Mouse (Mus musculus): Measurements from ENCODE around the gene Lrfn3. TPM values are rescaled to one million over a fixed set of nuclear protein-coding genes. Genes with fewer than 3 reads are reported as not detected.

The Lrfn3 gene
- total and polyA plus RNA-seq, 3 experiments = 0.08 TPM; not detected in 2

- in situ Hi-C loops (cut with MboI; ENCODE audit: low pct_ligation_motif_present, low pct_unique_long_range_greater_than_20kb, low sequenced_read_pairs) (no loop called here), dilution Hi-C loops (cut with MboI; ENCODE audit: extremely low pct_ligation_motif_present, extremely low pct_unique_long_range_greater_than_20kb, low sequenced_read_pairs) (no loop called here)
- Histone ChIP-seq H3K4me1 (ENCODE audit: control insufficient read depth in 1 of 2, insufficient read depth in 2 of 2) (peaks cover 17 to 50% of the 10 kb centered on the region in 2 experiments), H3K36me3 (replicated peaks in 1 of 2; ENCODE audit: control insufficient read depth in 1 of 2, insufficient read depth in 1 of 2, low read length in 1 of 2) (no peaks in the 10 kb centered on the region), H3K27me3 (replicated peaks) (no peaks in the 10 kb centered on the region), H3K27ac (ENCODE audit: insufficient read depth, low read depth) (no peak overlapping the region), H3K9me3 (replicated peaks; ENCODE audit: low read length) (peaks cover 2% of the 10 kb centered on the region), H3K4me2 (ENCODE audit: insufficient read depth, low read depth, poor library complexity, severe bottlenecking) (no peak overlapping the region), H3K4me3 (replicated peaks in 1 of 3; ENCODE audit: low read depth in 2 of 3, low read length in 2 of 3, poor library complexity in 1 of 3) (no peak overlapping the region), H3K79me2 (replicated peaks; ENCODE audit: control insufficient read depth, extremely low read depth, insufficient read depth, poor library complexity, severe bottlenecking) (no peaks in the 10 kb centered on the region), H3K9ac (ENCODE audit: insufficient read depth, low read depth) (no peak overlapping the region)
- no peak for TF ChIP-seq TBP (conservative IDR thresholded peaks at IDR 0.05; ENCODE audit: low read depth, low read length)
- TF ChIP-seq MAX (IDR thresholded peaks at IDR 0.05; ENCODE audit: low read length) = no peak
- no peak for TF ChIP-seq ZMIZ1 (IDR thresholded peaks at IDR 0.05; ENCODE audit: low read depth, low read length)
- TF ChIP-seq PAX5 (IDR thresholded peaks at IDR 0.05; ENCODE audit: low read length) = no peak
- TF ChIP-seq KAT2A (IDR thresholded peaks at IDR 0.05; ENCODE audit: insufficient replicate concordance, low read length) = no peak
- no peak for TF ChIP-seq CHD1 (IDR thresholded peaks at IDR 0.05; ENCODE audit: low read depth, low read length)
- TF ChIP-seq TCF12 (IDR thresholded peaks at IDR 0.05; ENCODE audit: low read depth, low read length) = no peak
- TF ChIP-seq POLR2A (IDR thresholded peaks at IDR 0.05; ENCODE audit: low read depth, low read length) = no peak
- no peak for TF ChIP-seq NELFE (IDR thresholded peaks at IDR 0.05; ENCODE audit: low read depth, low read length)
- TF ChIP-seq GABPA (IDR thresholded peaks at IDR 0.05; ENCODE audit: insufficient replicate concordance, low read depth, low read length) = no peak
- TF ChIP-seq ETS1 (conservative IDR thresholded peaks at IDR 0.05; ENCODE audit: low read depth, low read length) = no peak
- no peak for TF ChIP-seq ZNF384 (IDR thresholded peaks at IDR 0.05; ENCODE audit: low read depth, low read length)
- TF ChIP-seq MYC (IDR thresholded peaks at IDR 0.05; ENCODE audit: low read depth, low read length) = no peak
- TF ChIP-seq MEF2A (IDR thresholded peaks at IDR 0.05; ENCODE audit: borderline replicate concordance, low read depth, low read length) = no peak
- no peak for TF ChIP-seq SIN3A (IDR thresholded peaks at IDR 0.05; ENCODE audit: low read length)
- no peak for TF ChIP-seq RCOR1 (conservative IDR thresholded peaks at IDR 0.05; ENCODE audit: low read depth, low read length)
- TF ChIP-seq SMC3 (IDR thresholded peaks at IDR 0.05; ENCODE audit: low read depth, low read length) = no peak
- TF ChIP-seq MAFK (IDR thresholded peaks at IDR 0.05; ENCODE audit: insufficient replicate concordance, low read length) = no peak
- no peak for DNase-seq (ENCODE audit: extremely low read depth)
Measured at GRCm38 (mm10) chr7:30409789-30410188, 47.2 kb upstream of the Lrfn3 start.

- in situ Hi-C loops (cut with MboI; ENCODE audit: low pct_ligation_motif_present, low pct_unique_long_range_greater_than_20kb, low sequenced_read_pairs) = no loop called here
Measured at GRCm38 (mm10) chr7:30408639-30409038, 46.1 kb upstream of the Lrfn3 start.

More at GRCm38 (mm10) chr7:30408639-30409038, 46.1 kb upstream of the Lrfn3 start:
- H3K9me3 ChIP-seq (replicated peaks; ENCODE audit: low read length) = peaks cover 2% of the 10 kb centered on the region
- H3K4me2 ChIP-seq (ENCODE audit: insufficient read depth, low read depth, poor library complexity, severe bottlenecking) = no peak overlapping the region
- H3K9ac ChIP-seq (ENCODE audit: insufficient read depth, low read depth) = no peak overlapping the region
- no peak for DNase-seq (ENCODE audit: extremely low read depth)
- H3K27ac ChIP-seq (ENCODE audit: insufficient read depth, low read depth) = no peak overlapping the region
- no peaks in the 10 kb centered on the region for H3K27me3 ChIP-seq (replicated peaks)
- no peak for TF ChIP-seq NELFE (IDR thresholded peaks at IDR 0.05; ENCODE audit: low read depth, low read length)
- no peak for TF ChIP-seq MYC (IDR thresholded peaks at IDR 0.05; ENCODE audit: low read depth, low read length)
- TF ChIP-seq SMC3 (IDR thresholded peaks at IDR 0.05; ENCODE audit: low read depth, low read length) = no peak
- no peak for TF ChIP-seq ZNF384 (IDR thresholded peaks at IDR 0.05; ENCODE audit: low read depth, low read length)
- TF ChIP-seq USF1 (IDR thresholded peaks at IDR 0.05; ENCODE audit: low read depth, low read length) = no peak
- no peak for TF ChIP-seq MAZ (IDR thresholded peaks at IDR 0.05; ENCODE audit: low read depth, low read length)
- no peak for TF ChIP-seq E2F4 (IDR thresholded peaks at IDR 0.05; ENCODE audit: insufficient replicate concordance, low read depth, low read length)
- no peak for TF ChIP-seq CHD2 (IDR thresholded peaks at IDR 0.05; ENCODE audit: low read length)
- TF ChIP-seq ZKSCAN1 (IDR thresholded peaks at IDR 0.05; ENCODE audit: borderline replicate concordance, low read depth, low read length) = no peak
- TF ChIP-seq POLR2AphosphoS2 (IDR thresholded peaks at IDR 0.05; ENCODE audit: low read depth, low read length) = no peak
- no peak for TF ChIP-seq EP300 (IDR thresholded peaks at IDR 0.05; ENCODE audit: low read length)
- TF ChIP-seq RAD21 (IDR thresholded peaks at IDR 0.05; ENCODE audit: low read depth, low read length) = no peak
- no peak for TF ChIP-seq NRF1 (IDR thresholded peaks at IDR 0.05; ENCODE audit: low read depth, low read length)
- TF ChIP-seq ZC3H11A (IDR thresholded peaks at IDR 0.05; ENCODE audit: low read depth, low read length) = no peak
- TF ChIP-seq ZMIZ1 (IDR thresholded peaks at IDR 0.05; ENCODE audit: low read depth, low read length) = no peak
- TF ChIP-seq ETS1 (conservative IDR thresholded peaks at IDR 0.05; ENCODE audit: low read depth, low read length) = no peak
- no peak for TF ChIP-seq ELF1 (IDR thresholded peaks at IDR 0.05; ENCODE audit: low read depth, low read length)
- TF ChIP-seq CHD1 (IDR thresholded peaks at IDR 0.05; ENCODE audit: low read depth, low read length) = no peak
- no peak for TF ChIP-seq RCOR1 (conservative IDR thresholded peaks at IDR 0.05; ENCODE audit: low read depth, low read length)
- H3K4me1 ChIP-seq (ENCODE audit: control insufficient read depth in 1 of 2, insufficient read depth in 2 of 2) = peaks cover 17 to 44% of the 10 kb centered on the region in 2 experiments
- no peaks in the 10 kb centered on the region for H3K79me2 ChIP-seq (replicated peaks; ENCODE audit: control insufficient read depth, extremely low read depth, insufficient read depth, poor library complexity, severe bottlenecking)
- H3K36me3 ChIP-seq (replicated peaks in 1 of 2; ENCODE audit: control insufficient read depth in 1 of 2, insufficient read depth in 1 of 2, low read length in 1 of 2) = no peaks in the 10 kb centered on the region
- dilution Hi-C loops (cut with MboI; ENCODE audit: extremely low pct_ligation_motif_present, extremely low pct_unique_long_range_greater_than_20kb, low sequenced_read_pairs) = no loop called here
- H3K4me3 ChIP-seq (replicated peaks in 1 of 3; ENCODE audit: low read depth in 2 of 3, low read length in 2 of 3, poor library complexity in 1 of 3) = no peak overlapping the region

Data from CH12.LX (cell line).